Mouse (Mus musculus): ENCODE results near the gene Dnah5. TPM values are rescaled to one million over a fixed set of nuclear protein-coding genes. Genes with fewer than 3 reads are reported as not detected.

Gene Dnah5
- polyA plus RNA-seq, 1 experiment = not detected

- Histone ChIP-seq H3K27ac (ENCODE audit: insufficient read depth, low read depth, low read length) (no peak overlapping the region), H3K4me1 (ENCODE audit: control insufficient read depth, insufficient read depth, low read length) (no peaks in the 10 kb centered on the region), H3K4me3 (ENCODE audit: insufficient read depth, low read length) (no peak overlapping the region)
- TF ChIP-seq CTCF (IDR thresholded peaks at IDR 0.05; ENCODE audit: low read depth, low read length) (no peak), POLR2A (IDR thresholded peaks at IDR 0.05; ENCODE audit: borderline replicate concordance, low read depth, low read length) (no peak)
Measured at GRCm38 (mm10) chr15:28182567-28182966, 21.0 kb upstream of the Dnah5 start.

- Histone ChIP-seq H3K4me3 (ENCODE audit: insufficient read depth, low read length) (no peak overlapping the region), H3K4me1 (ENCODE audit: control insufficient read depth, insufficient read depth, low read length) (no peaks in the 10 kb centered on the region), H3K27ac (ENCODE audit: insufficient read depth, low read depth, low read length) (no peak overlapping the region)
- TF ChIP-seq CTCF (IDR thresholded peaks at IDR 0.05; ENCODE audit: low read depth, low read length) (peak; percentile 88), POLR2A (IDR thresholded peaks at IDR 0.05; ENCODE audit: borderline replicate concordance, low read depth, low read length) (no peak)
Measured at GRCm38 (mm10) chr15:28187472-28188360, 15.8 kb upstream of the Dnah5 start.

GRCm38 (mm10) chr15:28188361-28189011 lies 15.1 kb upstream of the Dnah5 start:
- TF ChIP-seq CTCF (IDR thresholded peaks at IDR 0.05; ENCODE audit: low read depth, low read length) (no peak), POLR2A (IDR thresholded peaks at IDR 0.05; ENCODE audit: borderline replicate concordance, low read depth, low read length) (no peak)
- Histone ChIP-seq H3K4me1 (ENCODE audit: control insufficient read depth, insufficient read depth, low read length) (no peaks in the 10 kb centered on the region), H3K4me3 (ENCODE audit: insufficient read depth, low read length) (no peak overlapping the region)

GRCm38 (mm10) chr15:28189668-28190067 lies 13.9 kb upstream of the Dnah5 start:
- no peaks in the 10 kb centered on the region for H3K4me1 ChIP-seq (ENCODE audit: control insufficient read depth, insufficient read depth, low read length)
- H3K4me3 ChIP-seq (ENCODE audit: insufficient read depth, low read length) = no peak overlapping the region
- TF ChIP-seq POLR2A (IDR thresholded peaks at IDR 0.05; ENCODE audit: borderline replicate concordance, low read depth, low read length) (no peak), CTCF (IDR thresholded peaks at IDR 0.05; ENCODE audit: low read depth, low read length) (no peak)
- no peak overlapping the region for H3K27ac ChIP-seq (ENCODE audit: insufficient read depth, low read depth, low read length)

More at GRCm38 (mm10) chr15:28188361-28189011, 15.1 kb upstream of the Dnah5 start:
- H3K27ac ChIP-seq (ENCODE audit: insufficient read depth, low read depth, low read length) = no peak overlapping the region

GRCm38 (mm10) chr15:28198609-28199008 lies 4.9 kb upstream of the Dnah5 start:
- TF ChIP-seq CTCF (IDR thresholded peaks at IDR 0.05; ENCODE audit: low read depth, low read length) = no peak
- TF ChIP-seq POLR2A (IDR thresholded peaks at IDR 0.05; ENCODE audit: borderline replicate concordance, low read depth, low read length) = no peak
- Histone ChIP-seq H3K4me1 (ENCODE audit: control insufficient read depth, insufficient read depth, low read length) (no peaks in the 10 kb centered on the region), H3K27ac (ENCODE audit: insufficient read depth, low read depth, low read length) (no peak overlapping the region), H3K4me3 (ENCODE audit: insufficient read depth, low read length) (no peak overlapping the region)

GRCm38 (mm10) chr15:28204626-28205025 lies 1.1 kb downstream of the Dnah5 start:
- no peak overlapping the region for H3K27ac ChIP-seq (ENCODE audit: insufficient read depth, low read depth, low read length)
- H3K4me1 ChIP-seq (ENCODE audit: control insufficient read depth, insufficient read depth, low read length) = no peaks in the 10 kb centered on the region
- no peak for TF ChIP-seq POLR2A (IDR thresholded peaks at IDR 0.05; ENCODE audit: borderline replicate concordance, low read depth, low read length)
- TF ChIP-seq CTCF (IDR thresholded peaks at IDR 0.05; ENCODE audit: low read depth, low read length) = no peak
- H3K4me3 ChIP-seq (ENCODE audit: insufficient read depth, low read length) = no peak overlapping the region

GRCm38 (mm10) chr15:28207545-28207944 lies 4.0 kb downstream of the Dnah5 start:
- no peak overlapping the region for H3K4me3 ChIP-seq (ENCODE audit: insufficient read depth, low read length)
- H3K4me1 ChIP-seq (ENCODE audit: control insufficient read depth, insufficient read depth, low read length) = no peaks in the 10 kb centered on the region
- no peak overlapping the region for H3K27ac ChIP-seq (ENCODE audit: insufficient read depth, low read depth, low read length)
- TF ChIP-seq POLR2A (IDR thresholded peaks at IDR 0.05; ENCODE audit: borderline replicate concordance, low read depth, low read length) = no peak
- no peak for TF ChIP-seq CTCF (IDR thresholded peaks at IDR 0.05; ENCODE audit: low read depth, low read length)

GRCm38 (mm10) chr15:28213057-28213456 lies 9.5 kb downstream of the Dnah5 start:
- H3K4me1 ChIP-seq (ENCODE audit: control insufficient read depth, insufficient read depth, low read length) = no peaks in the 10 kb centered on the region
- no peak overlapping the region for H3K4me3 ChIP-seq (ENCODE audit: insufficient read depth, low read length)
- H3K27ac ChIP-seq (ENCODE audit: insufficient read depth, low read depth, low read length) = no peak overlapping the region
- TF ChIP-seq POLR2A (IDR thresholded peaks at IDR 0.05; ENCODE audit: borderline replicate concordance, low read depth, low read length) (no peak), CTCF (IDR thresholded peaks at IDR 0.05; ENCODE audit: low read depth, low read length) (no peak)

GRCm38 (mm10) chr15:28216358-28216757 lies 12.8 kb downstream of the Dnah5 start:
- Histone ChIP-seq H3K4me3 (ENCODE audit: insufficient read depth, low read length) (no peak overlapping the region), H3K4me1 (ENCODE audit: control insufficient read depth, insufficient read depth, low read length) (no peaks in the 10 kb centered on the region), H3K27ac (ENCODE audit: insufficient read depth, low read depth, low read length) (no peak overlapping the region)
- no peak for TF ChIP-seq POLR2A (IDR thresholded peaks at IDR 0.05; ENCODE audit: borderline replicate concordance, low read depth, low read length)
- no peak for TF ChIP-seq CTCF (IDR thresholded peaks at IDR 0.05; ENCODE audit: low read depth, low read length)

- no peak overlapping the region for H3K4me3 ChIP-seq (ENCODE audit: insufficient read depth, low read length)
- no peak overlapping the region for H3K27ac ChIP-seq (ENCODE audit: insufficient read depth, low read depth, low read length)
- no peaks in the 10 kb centered on the region for H3K4me1 ChIP-seq (ENCODE audit: control insufficient read depth, insufficient read depth, low read length)
- no peak for TF ChIP-seq CTCF (IDR thresholded peaks at IDR 0.05; ENCODE audit: low read depth, low read length)
- no peak for TF ChIP-seq POLR2A (IDR thresholded peaks at IDR 0.05; ENCODE audit: borderline replicate concordance, low read depth, low read length)
Measured at GRCm38 (mm10) chr15:28227316-28227715, 23.8 kb downstream of the Dnah5 start.

Measured in bone marrow macrophage, adult 2 months (primary cell).